Mouse (Mus musculus): ENCODE results near the gene Btn2a2.

Btn2a2 gene

GRCm38 (mm10) chr13:23449235-23450095, 39.2 kb downstream of the Btn2a2 start:
- no peak for TF ChIP-seq GATA4 (IDR thresholded peaks at IDR 0.05; ENCODE audit: insufficient replicate concordance, low read length)

- no peak for TF ChIP-seq GATA4 (IDR thresholded peaks at IDR 0.05; ENCODE audit: insufficient replicate concordance, low read length)
These were observed 39.9 kb downstream of the Btn2a2 start for GRCm38 (mm10) chr13:23448758-23449157.

GRCm38 (mm10) chr13:23446498-23446952, 42.1 kb downstream of the Btn2a2 start:
- no peak for TF ChIP-seq GATA4 (IDR thresholded peaks at IDR 0.05; ENCODE audit: insufficient replicate concordance, low read length)

- TF ChIP-seq GATA4 (IDR thresholded peaks at IDR 0.05; ENCODE audit: insufficient replicate concordance, low read length): no peak
These were observed 42.9 kb downstream of the Btn2a2 start for GRCm38 (mm10) chr13:23445561-23446320.

GRCm38 (mm10) chr13:23445156-23445555, 43.5 kb downstream of the Btn2a2 start:
- no peak for TF ChIP-seq GATA4 (IDR thresholded peaks at IDR 0.05; ENCODE audit: insufficient replicate concordance, low read length)

GRCm38 (mm10) chr13:23444451-23444850, 44.2 kb downstream of the Btn2a2 start:
- TF ChIP-seq GATA4 (IDR thresholded peaks at IDR 0.05; ENCODE audit: insufficient replicate concordance, low read length): no peak

GRCm38 (mm10) chr13:23439901-23440300, 48.8 kb downstream of the Btn2a2 start:
- TF ChIP-seq GATA4 (IDR thresholded peaks at IDR 0.05; ENCODE audit: insufficient replicate concordance, low read length): no peak

- no peak for TF ChIP-seq GATA4 (IDR thresholded peaks at IDR 0.05; ENCODE audit: insufficient replicate concordance, low read length)
These were observed 50.1 kb downstream of the Btn2a2 start for GRCm38 (mm10) chr13:23438521-23438920.

- peak; percentile 76 for TF ChIP-seq GATA4 (IDR thresholded peaks at IDR 0.05; ENCODE audit: insufficient replicate concordance, low read length)
These were observed 50.7 kb downstream of the Btn2a2 start for GRCm38 (mm10) chr13:23437908-23438307.

GRCm38 (mm10) chr13:23436861-23437822, 51.5 kb downstream of the Btn2a2 start:
- no peak for TF ChIP-seq GATA4 (IDR thresholded peaks at IDR 0.05; ENCODE audit: insufficient replicate concordance, low read length)

- TF ChIP-seq GATA4 (IDR thresholded peaks at IDR 0.05; ENCODE audit: insufficient replicate concordance, low read length): no peak
These were observed 52.4 kb downstream of the Btn2a2 start for GRCm38 (mm10) chr13:23436231-23436661.

- TF ChIP-seq GATA4 (IDR thresholded peaks at IDR 0.05; ENCODE audit: insufficient replicate concordance, low read length): no peak
These were observed 53.0 kb downstream of the Btn2a2 start for GRCm38 (mm10) chr13:23435676-23436075.

GRCm38 (mm10) chr13:23435241-23435640, 53.4 kb downstream of the Btn2a2 start:
- TF ChIP-seq GATA4 (IDR thresholded peaks at IDR 0.05; ENCODE audit: insufficient replicate concordance, low read length): no peak

- TF ChIP-seq GATA4 (IDR thresholded peaks at IDR 0.05; ENCODE audit: insufficient replicate concordance, low read length): no peak
These were observed 54.2 kb downstream of the Btn2a2 start for GRCm38 (mm10) chr13:23434426-23434825.

- TF ChIP-seq GATA4 (IDR thresholded peaks at IDR 0.05; ENCODE audit: insufficient replicate concordance, low read length): no peak
These were observed 54.9 kb downstream of the Btn2a2 start for GRCm38 (mm10) chr13:23433801-23434200.

Data from liver, adult (tissue).